Mouse (Mus musculus) liver, embryonic 14.5 days (tissue): ENCODE measurements around the gene Dazap1. TPM values are rescaled to one million over a fixed set of nuclear protein-coding genes. Genes with fewer than 3 reads are reported as not detected.

Experiments used
- ATAC-seq: fragments of 200-750 bp; cut with Nextera tagmentation; 2 replicates; pipeline ENCODE4 v1.8.0; 2017; ENCODE audit warnings: moderate number of reproducible peaks, mild to moderate bottlenecking, moderate library complexity; ENCODE audit not compliant: insufficient read depth
- DNase-seq, 3 experiments: peaks; one replicate each; pipeline ENCODE4 v3.0.0-alpha.2; 2012 to 2013; ENCODE audit warnings: low read depth in 3 of 3, low spot score in 3 of 3
- H3K27ac ChIP-seq: fragments of 300-500 bp; sonication (generic); 2 replicates; pipeline ENCODE4 v1.5.1; 2014; ENCODE audit warnings: moderate library complexity, mild to moderate bottlenecking, control low read depth, inconsistent platforms
- H3K27me3 ChIP-seq: fragments of 300-500 bp; sonication (generic); 2 replicates; pipeline ENCODE4 v1.6.1; 2014; ENCODE audit warnings: mild to moderate bottlenecking, low read length, moderate library complexity; ENCODE audit not compliant: control insufficient read depth, insufficient read depth
- H3K36me3 ChIP-seq: fragments of 300-500 bp; sonication (generic); replicated peaks from 2 replicates; pipeline ENCODE4 v1.6.1; 2014; ENCODE audit warnings: low read depth; ENCODE audit not compliant: control insufficient read depth, insufficient read depth
- H3K4me1 ChIP-seq, 2 experiments: fragments of 200-500 bp in 1 of 2; fragments of 300-500 bp in 1 of 2; sonication (generic) in 1 of 2; replicated peaks; 2 replicates each; pipeline ENCODE4 v1.6.1; 2012 to 2014; ENCODE audit warnings: antibody characterized with exemption in 1 of 2, inconsistent platforms in 1 of 2, low read length in 1 of 2; ENCODE audit not compliant: control insufficient read depth in 2 of 2, insufficient read depth in 2 of 2
- H3K4me2 ChIP-seq: fragments of 300-500 bp; sonication (generic); 2 replicates; pipeline ENCODE4 v1.6.1; 2014; ENCODE audit warnings: low read depth, mild to moderate bottlenecking, control low read depth, moderate library complexity
- H3K4me3 ChIP-seq, 2 experiments: fragments of 200-500 bp in 1 of 2; fragments of 300-500 bp in 1 of 2; sonication (generic) in 1 of 2; 2 replicates each; pipeline ENCODE4 v1.5.1; 2012 to 2014; ENCODE audit warnings: low read depth in 2 of 2, low read length in 2 of 2, mild to moderate bottlenecking in 2 of 2, control low read depth in 1 of 2, inconsistent platforms in 1 of 2, moderate library complexity in 1 of 2; ENCODE audit not compliant: insufficient read depth in 1 of 2
- H3K9ac ChIP-seq: fragments of 300-500 bp; sonication (generic); replicated peaks from 2 replicates; pipeline ENCODE4 v1.6.1; 2014; ENCODE audit warnings: mild to moderate bottlenecking, control low read depth, moderate library complexity
- H3K9me3 ChIP-seq: fragments of 300-500 bp; sonication (generic); 2 replicates; pipeline ENCODE4 v1.6.1; 2016; ENCODE audit warnings: low read length, mixed read lengths; ENCODE audit not compliant: control insufficient read depth
- CTCF ChIP-seq: IDR thresholded peaks from 2 replicates; pipeline ENCODE4 v1.5.1; 2016; ENCODE audit warnings: antibody characterized with exemption, low read depth, control low read depth
- EP300 ChIP-seq: IDR thresholded peaks from 2 replicates; pipeline ENCODE4 v1.6.1; 2016; ENCODE audit warnings: antibody characterized with exemption, low read depth
- WGBS: fragments of 180-500 bp; shearing (Covaris S2); extraction: QIAGEN DNeasy Blood & Tissue Kit; methylation state at CpG from one replicate; pipeline ENCODE4 v1.1.7; 2014; ENCODE audit not compliant: insufficient replicate concordance; 5-methylcytosine and 5-hydroxymethylcytosine counted together
- polyA plus RNA-seq, 2 experiments: library from polyadenylated mRNA; depleted of rRNA in 1 of 2; stranded (reverse) in 1 of 2; unstranded in 1 of 2; fragments of >200 nt; fragmentation: Nextera tagmentation in 1 of 2; extraction: Ambion mirVana in 1 of 2; gene quantifications; 2 replicates each; pipeline versions ENCODE4 v1.2.1 to v1.2.3; 2012 to 2014

Gene Dazap1
- polyA plus RNA-seq, 2 experiments: 20.4 to 75.9 TPM

GRCm38 (mm10) chr10:80312586-80313504 lies 51.6 kb downstream of the Dazap1 start:
- ATAC-seq (no peak), DNase-seq (no peak)
- H3K4me1 ChIP-seq: peaks cover 9 to 15% of the 10 kb centered on the region in 2 experiments
- no peak overlapping the region for H3K27ac ChIP-seq
- no peak overlapping the region for H3K4me3 ChIP-seq
- no peaks in the 10 kb centered on the region for H3K36me3 ChIP-seq
- no peak for TF ChIP-seq CTCF
- no peak for TF ChIP-seq EP300
- WGBS: 54% methylated on average over 54 of the region's 54 CpGs
- H3K27me3 ChIP-seq: peaks cover 63% of the 10 kb centered on the region
- H3K9me3 ChIP-seq: no peaks in the 10 kb centered on the region
- no peak overlapping the region for H3K4me2 ChIP-seq
- H3K9ac ChIP-seq: no peak overlapping the region

- Histone ChIP-seq H3K27me3 (peaks cover 62% of the 10 kb centered on the region), H3K9ac (no peak overlapping the region)
These were observed 52.4 kb downstream of the Dazap1 start for GRCm38 (mm10) chr10:80313627-80314201.

GRCm38 (mm10) chr10:80314494-80315001 lies 53.3 kb downstream of the Dazap1 start:
- no peak for TF ChIP-seq CTCF
- TF ChIP-seq EP300: no peak
- Histone ChIP-seq H3K4me1 (peaks cover 12 to 21% of the 10 kb centered on the region in 2 experiments), H3K4me3 (no peak overlapping the region), H3K9me3 (no peaks in the 10 kb centered on the region), H3K27me3 (peaks cover 58% of the 10 kb centered on the region), H3K4me2 (no peak overlapping the region), H3K9ac (no peak overlapping the region), H3K36me3 (peaks cover 7% of the 10 kb centered on the region; the same call in 1 of the 2 replicates), H3K27ac (no peak overlapping the region)
- 50% methylated on average over 16 of the region's 16 CpGs for WGBS
- no peak for ATAC-seq
- no peak for DNase-seq

More at GRCm38 (mm10) chr10:80313627-80314201, 52.4 kb downstream of the Dazap1 start:
- peaks cover 9 to 15% of the 10 kb centered on the region in 2 experiments for H3K4me1 ChIP-seq
- TF ChIP-seq CTCF: no peak
- no peak for TF ChIP-seq EP300
- ATAC-seq (no peak), DNase-seq (no peak)
- H3K9me3 ChIP-seq: no peaks in the 10 kb centered on the region
- H3K27ac ChIP-seq: no peak overlapping the region
- no peak overlapping the region for H3K4me3 ChIP-seq
- H3K36me3 ChIP-seq: peaks cover 6% of the 10 kb centered on the region; the same call in 1 of the 2 replicates
- no peak overlapping the region for H3K4me2 ChIP-seq
- WGBS: 17% methylated on average over 20 of the region's 20 CpGs

- H3K27ac ChIP-seq: no peak overlapping the region
- WGBS: 43% methylated on average over 27 of the region's 27 CpGs
- peaks cover 7% of the 10 kb centered on the region; the same call in 1 of the 2 replicates for H3K36me3 ChIP-seq
- peaks cover 57% of the 10 kb centered on the region for H3K27me3 ChIP-seq
- ATAC-seq (no peak), DNase-seq (no peak)
- no peak for TF ChIP-seq CTCF
- TF ChIP-seq EP300: no peak
- no peak overlapping the region for H3K4me3 ChIP-seq
- H3K4me1 ChIP-seq: peaks cover 12 to 21% of the 10 kb centered on the region in 2 experiments
- H3K9me3 ChIP-seq: no peaks in the 10 kb centered on the region
- H3K4me2 ChIP-seq: no peak overlapping the region
- no peak overlapping the region for H3K9ac ChIP-seq
These were observed 54.0 kb downstream of the Dazap1 start for GRCm38 (mm10) chr10:80315315-80315714.

GRCm38 (mm10) chr10:80316359-80316781 lies 55.1 kb downstream of the Dazap1 start:
- no peak for TF ChIP-seq EP300
- TF ChIP-seq CTCF: no peak
- peak overlapping the region; percentile 26; the same call in 1 of the 2 replicates for H3K27ac ChIP-seq
- no peaks in the 10 kb centered on the region for H3K9me3 ChIP-seq
- ATAC-seq: no peak
- WGBS: 16% methylated on average over 11 of the region's 11 CpGs
- peak overlapping the region; percentile 25 for H3K4me2 ChIP-seq
- peaks cover 48% of the 10 kb centered on the region for H3K27me3 ChIP-seq
- no peak overlapping the region for H3K4me3 ChIP-seq
- 0 out of 2 replicates have a peak overlapping the region, but pooled peaks have one; percentile 9 for H3K9ac ChIP-seq
- H3K4me1 ChIP-seq: peaks cover 16 to 24% of the 10 kb centered on the region in 2 experiments
- H3K36me3 ChIP-seq: peaks cover 7% of the 10 kb centered on the region; the same call in 1 of the 2 replicates
- no peak for DNase-seq
